Mouse (Mus musculus): Measurements from ENCODE around the gene St13.

St13 gene

GRCm38 (mm10) chr15:81399638-81400315, at the start of gene St13, which contains the start of gene Xpnpep3:
St13 (minus strand) TSS chr15:81400077.
Xpnpep3 (plus strand) TSS chr15:81400138.
- peak; percentile 99 for DNase-seq

- DNase-seq: peak; percentile 41
Measured at GRCm38 (mm10) chr15:81448463-81448862, 48.6 kb upstream of the St13 start.

- DNase-seq: no peak
Measured at GRCm38 (mm10) chr15:81439236-81439635, 39.4 kb upstream of the St13 start.

- DNase-seq: no peak
Measured at GRCm38 (mm10) chr15:81438345-81438744, 38.5 kb upstream of the St13 start.

- DNase-seq: no peak
Measured at GRCm38 (mm10) chr15:81431195-81431594, 31.3 kb upstream of the St13 start.

GRCm38 (mm10) chr15:81427947-81428346, 28.1 kb upstream of the St13 start:
- DNase-seq: no peak

- DNase-seq: no peak
Measured at GRCm38 (mm10) chr15:81425311-81425710, 25.4 kb upstream of the St13 start.

GRCm38 (mm10) chr15:81422156-81422681, 22.3 kb upstream of the St13 start:
- peak; percentile 48 for DNase-seq

GRCm38 (mm10) chr15:81421454-81421853, 21.6 kb upstream of the St13 start:
- peak; percentile 13 for DNase-seq

GRCm38 (mm10) chr15:81418065-81418464, 18.2 kb upstream of the St13 start:
- no peak for DNase-seq

GRCm38 (mm10) chr15:81416763-81417310, 17.0 kb upstream of the St13 start:
- DNase-seq: peak; percentile 73

GRCm38 (mm10) chr15:81408199-81408598, 8.3 kb upstream of the St13 start, which contains the start of gene Dnajb7:
Dnajb7 (minus strand) TSS chr15:81408299.
- no peak for DNase-seq

GRCm38 (mm10) chr15:81405008-81405407, 5.1 kb upstream of the St13 start:
- DNase-seq: no peak

GRCm38 (mm10) chr15:81399297-81399637, 610 bp downstream of the St13 start:
- no peak for DNase-seq

GRCm38 (mm10) chr15:81398189-81398588, 1.7 kb downstream of the St13 start:
- no peak for DNase-seq

GRCm38 (mm10) chr15:81394211-81394915, 5.5 kb downstream of the St13 start:
- DNase-seq: peak; percentile 25

- DNase-seq: no peak
Measured at GRCm38 (mm10) chr15:81392997-81393396, 6.9 kb downstream of the St13 start.

- DNase-seq: no peak
Measured at GRCm38 (mm10) chr15:81386327-81386726, 13.6 kb downstream of the St13 start.

GRCm38 (mm10) chr15:81378845-81379244, 21.0 kb downstream of the St13 start:
- no peak for DNase-seq

GRCm38 (mm10) chr15:81374621-81375020, 25.3 kb downstream of the St13 start:
- DNase-seq: no peak

- no peak for DNase-seq
Measured at GRCm38 (mm10) chr15:81370356-81370755, 29.5 kb downstream of the St13 start.

GRCm38 (mm10) chr15:81368601-81369000, 31.3 kb downstream of the St13 start:
- DNase-seq: no peak

GRCm38 (mm10) chr15:81366241-81366640, 33.6 kb downstream of the St13 start:
- DNase-seq: no peak

- DNase-seq: no peak
Measured at GRCm38 (mm10) chr15:81365246-81365645, 34.6 kb downstream of the St13 start.

Measured in kidney, adult 18-20 months (tissue).